Mouse (Mus musculus) bone marrow macrophage, adult 2 months (primary cell): Measurements from ENCODE around the gene Sesn1.

Experiments
- CTCF ChIP-seq: IDR thresholded peaks from 2 replicates; pipeline ENCODE4 v1.5.1; 2012; ENCODE audit warnings: low read depth, mild to moderate bottlenecking, low read length, moderate library complexity
- POLR2A ChIP-seq: IDR thresholded peaks from 2 replicates; pipeline ENCODE4 v1.6.1; 2012; ENCODE audit warnings: mild to moderate bottlenecking, low read depth, low read length, borderline replicate concordance

- no peak for TF ChIP-seq CTCF
- no peak for TF ChIP-seq POLR2A
These were observed 84.0 kb downstream of the Sesn1 start for GRCm38 (mm10) chr10:41893433-41894411.
